Mouse (Mus musculus): Measurements from ENCODE around the gene Ano1.

DNA sequence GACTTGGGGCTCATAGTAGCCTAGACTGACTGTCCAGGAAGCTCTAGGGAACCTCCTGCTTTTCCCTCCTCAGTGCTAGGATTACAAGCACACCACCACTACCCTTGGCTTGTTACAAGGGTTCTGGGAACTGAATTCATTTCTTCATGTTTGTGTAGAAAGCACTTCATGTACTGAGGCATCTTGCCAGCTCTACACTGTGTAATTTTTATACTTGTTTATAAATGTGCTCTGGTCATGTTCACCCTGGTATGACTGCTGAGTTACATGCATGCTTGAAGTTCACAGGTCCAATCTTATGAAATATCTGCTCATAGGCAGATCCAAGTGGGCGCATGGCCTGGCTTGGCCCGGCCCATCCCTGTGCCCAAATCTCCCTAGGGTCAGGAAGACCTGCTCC, 147.5 kb downstream of the Ano1 start:
- TF ChIP-seq POLR2A (IDR thresholded peaks at IDR 0.05; ENCODE audit: borderline replicate concordance, extremely low read depth, insufficient read depth, insufficient read length, poor library complexity, severe bottlenecking) (no peak), CTCF (IDR thresholded peaks at IDR 0.05; ENCODE audit: borderline replicate concordance, extremely low read depth, insufficient read depth, insufficient read length) (no peak)
